Mouse (Mus musculus) bone marrow macrophage, adult 2 months (primary cell): ENCODE measurements around the gene 1700016H13Rik. TPM values are rescaled to one million over a fixed set of nuclear protein-coding genes. Genes with fewer than 3 reads are reported as not detected.
A peak's percentile ranks its signal among the peaks of the same experiment; 100 is the strongest.

Source experiments
- H3K27ac ChIP-seq: 2 replicates; pipeline ENCODE4 v1.5.1; 2012; ENCODE audit warnings: low read depth, low read length; ENCODE audit not compliant: insufficient read depth
- H3K4me1 ChIP-seq: 2 replicates; pipeline ENCODE4 v1.6.1; 2012; ENCODE audit warnings: low read length; ENCODE audit not compliant: control insufficient read depth, insufficient read depth
- H3K4me3 ChIP-seq: 2 replicates; pipeline ENCODE4 v1.5.1; 2012; ENCODE audit warnings: mild to moderate bottlenecking, low read length, moderate library complexity; ENCODE audit not compliant: insufficient read depth
- CTCF ChIP-seq: IDR thresholded peaks from 2 replicates; pipeline ENCODE4 v1.5.1; 2012; ENCODE audit warnings: low read depth, mild to moderate bottlenecking, low read length, moderate library complexity
- POLR2A ChIP-seq: IDR thresholded peaks from 2 replicates; pipeline ENCODE4 v1.6.1; 2012; ENCODE audit warnings: mild to moderate bottlenecking, low read depth, low read length, borderline replicate concordance
- polyA plus RNA-seq: library from polyadenylated mRNA; stranded (reverse); fragments of >200 nt; gene quantifications from 2 replicates; pipeline ENCODE4 v1.2.4, GENCODE M21; 2012; ENCODE audit not compliant: missing spikeins, insufficient read depth, insufficient read length

The 1700016H13Rik gene
- polyA plus RNA-seq, 1 experiment: not detected

DNA sequence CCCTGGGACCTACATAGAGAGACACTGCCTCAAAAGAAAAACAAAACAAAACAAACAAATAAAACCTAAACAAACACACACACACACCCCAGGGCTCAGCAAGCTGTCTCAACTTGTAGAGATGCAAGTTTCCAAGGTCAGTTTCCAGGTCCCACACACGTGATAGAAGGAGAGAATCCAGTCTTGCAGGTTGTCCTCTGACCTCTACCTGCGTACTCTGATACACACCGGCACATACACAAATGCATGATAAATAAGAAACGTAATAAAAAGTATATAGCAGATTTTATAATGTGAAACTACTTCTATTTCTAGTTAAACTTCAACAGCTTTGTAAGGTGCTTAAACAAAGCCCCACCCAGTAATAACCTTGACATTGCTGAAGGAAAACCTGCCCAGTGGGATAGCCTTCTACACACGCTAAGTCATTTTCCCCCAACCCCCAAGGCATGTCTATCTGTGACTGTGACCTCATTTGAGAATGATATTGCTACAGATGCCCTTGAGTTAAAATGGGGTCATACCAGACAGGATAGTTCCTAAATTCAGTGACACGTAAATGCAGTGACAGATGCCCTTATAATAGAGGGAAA lies 20.6 kb upstream of the 1700016H13Rik start:
- no peak for TF ChIP-seq CTCF
- no peak for TF ChIP-seq POLR2A
- Histone ChIP-seq H3K27ac (no peak overlapping the region), H3K4me1 (peaks cover 10% of the 10 kb centered on the region), H3K4me3 (no peak overlapping the region)

DNA sequence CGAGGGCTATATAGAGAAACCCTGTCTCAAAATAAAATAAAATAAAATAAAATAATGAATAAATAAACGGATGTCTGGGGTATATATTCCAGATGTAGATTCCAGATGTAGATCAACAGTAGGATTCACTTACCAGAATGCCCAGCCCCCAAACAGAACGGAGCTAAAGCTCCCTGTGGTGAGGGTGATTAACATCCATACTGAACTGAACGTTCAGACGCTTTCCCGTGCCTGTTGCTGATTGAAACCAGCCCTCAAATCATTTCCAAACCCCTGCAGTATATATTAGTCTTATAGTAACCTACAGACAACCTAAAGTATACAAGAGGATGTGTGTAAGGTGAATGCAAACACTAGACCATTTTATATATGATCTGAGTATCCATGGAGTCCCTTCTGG lies 18.7 kb upstream of the 1700016H13Rik start:
- Histone ChIP-seq H3K4me3 (no peak overlapping the region), H3K4me1 (peaks cover 10% of the 10 kb centered on the region), H3K27ac (no peak overlapping the region)
- TF ChIP-seq POLR2A: no peak
- TF ChIP-seq CTCF: no peak

DNA sequence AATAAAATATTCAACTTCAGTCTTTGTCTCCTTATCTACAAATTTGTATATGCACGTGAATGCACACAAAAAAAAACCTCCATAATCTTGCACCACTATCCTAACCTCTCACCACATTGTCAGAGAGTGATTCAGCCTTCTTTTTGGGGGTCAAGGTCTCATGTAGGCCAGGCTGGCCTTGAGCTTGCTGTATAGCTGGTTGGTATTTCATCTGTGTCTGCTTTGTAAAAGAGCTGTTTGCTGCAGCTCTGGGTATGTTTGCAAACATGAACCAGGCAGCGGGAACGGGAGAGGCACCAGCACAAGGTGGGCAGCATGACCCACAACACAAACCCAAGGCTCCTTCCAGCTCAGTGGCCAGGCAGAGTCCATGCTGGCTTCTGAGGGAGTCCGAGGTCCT lies 17.8 kb upstream of the 1700016H13Rik start:
- no peak overlapping the region for H3K4me3 ChIP-seq
- peaks cover 7% of the 10 kb centered on the region for H3K4me1 ChIP-seq
- TF ChIP-seq CTCF (no peak), POLR2A (no peak)
- no peak overlapping the region for H3K27ac ChIP-seq

DNA sequence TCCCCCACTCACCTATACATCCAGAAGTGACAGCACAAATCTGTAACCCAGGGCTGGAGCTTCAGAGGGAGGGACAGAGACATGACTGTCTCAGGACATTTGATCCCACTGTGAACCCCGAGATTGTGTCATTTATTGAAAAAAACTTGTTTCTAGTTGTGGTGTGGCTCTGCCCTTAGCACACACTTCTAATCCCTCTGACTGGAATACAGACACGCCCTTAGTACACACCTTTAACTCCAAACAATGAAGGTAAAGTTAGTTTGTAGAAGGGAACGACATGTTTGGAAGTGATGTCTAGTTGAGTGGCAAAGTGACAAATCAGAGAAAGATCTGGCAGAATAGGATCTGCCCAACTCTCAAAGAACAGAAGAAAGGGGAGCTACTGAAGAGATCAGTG lies 16.0 kb upstream of the 1700016H13Rik start:
- no peak for TF ChIP-seq POLR2A
- H3K27ac ChIP-seq: no peak overlapping the region
- no peaks in the 10 kb centered on the region for H3K4me1 ChIP-seq
- H3K4me3 ChIP-seq: no peak overlapping the region

DNA sequence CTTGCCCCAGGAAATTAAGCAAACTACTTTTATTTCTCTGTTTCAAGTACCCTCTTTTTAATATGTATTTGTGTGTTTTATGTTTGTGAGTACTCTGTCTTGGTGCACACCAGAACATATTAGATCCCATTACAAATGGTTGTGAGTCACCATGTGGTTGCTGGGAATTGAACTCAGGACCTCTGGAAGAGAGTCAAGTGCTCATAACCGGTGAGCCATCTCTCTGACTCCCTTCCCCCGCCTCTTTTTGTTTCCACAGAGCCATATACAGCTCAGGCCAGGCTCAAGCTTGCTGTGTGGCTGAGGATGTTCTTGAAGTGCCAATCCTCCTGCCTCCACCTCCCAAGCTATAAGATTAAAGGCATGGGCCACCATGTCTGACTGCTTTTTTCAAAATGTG lies 10.1 kb upstream of the 1700016H13Rik start:
- no peak overlapping the region for H3K27ac ChIP-seq
- no peaks in the 10 kb centered on the region for H3K4me1 ChIP-seq
- no peak for TF ChIP-seq POLR2A
- no peak for TF ChIP-seq CTCF
- no peak overlapping the region for H3K4me3 ChIP-seq

DNA sequence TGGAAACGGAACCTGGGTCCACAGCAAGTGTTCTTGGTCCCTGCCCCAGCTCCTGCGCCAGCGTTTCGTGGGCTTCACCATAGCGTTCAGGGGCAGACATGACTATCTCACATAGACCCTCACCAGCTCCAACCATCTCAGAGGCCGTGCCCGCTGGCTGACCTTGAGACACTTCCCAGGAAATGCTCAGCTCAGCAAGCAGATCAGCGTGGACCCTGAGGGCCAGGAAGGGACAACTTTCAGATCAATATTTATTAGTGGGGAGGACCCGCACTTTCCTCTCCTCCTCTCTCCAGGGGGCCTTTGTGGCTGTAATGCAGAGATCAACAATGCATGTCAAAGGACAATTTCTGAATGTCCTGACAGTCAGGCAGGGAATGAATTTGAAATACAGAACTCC lies 9.1 kb upstream of the 1700016H13Rik start:
- no peak for TF ChIP-seq CTCF
- TF ChIP-seq POLR2A: no peak
- Histone ChIP-seq H3K4me3 (no peak overlapping the region), H3K27ac (no peak overlapping the region), H3K4me1 (no peaks in the 10 kb centered on the region)

DNA sequence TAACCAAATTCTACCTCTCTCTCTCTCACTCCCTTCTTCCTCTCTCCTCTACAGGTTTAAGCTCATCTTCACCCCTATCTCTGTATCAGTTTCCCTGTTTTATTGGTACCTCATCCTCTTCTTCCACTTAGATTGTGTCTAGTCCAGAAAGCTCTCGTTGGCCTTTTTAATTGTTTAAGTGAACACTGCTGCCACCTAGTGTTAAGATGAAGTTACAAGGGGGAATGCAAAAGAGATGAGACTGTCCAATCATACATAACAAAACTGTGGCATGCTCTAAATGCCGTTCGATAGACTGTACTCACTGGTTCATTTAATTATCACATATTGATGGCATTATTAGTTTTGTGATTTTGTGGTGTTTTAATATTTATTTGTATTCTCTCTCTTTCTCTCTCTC lies 3.8 kb upstream of the 1700016H13Rik start:
- H3K4me3 ChIP-seq: no peak overlapping the region
- no peak overlapping the region for H3K27ac ChIP-seq
- no peaks in the 10 kb centered on the region for H3K4me1 ChIP-seq
- TF ChIP-seq CTCF (no peak), POLR2A (no peak)

DNA sequence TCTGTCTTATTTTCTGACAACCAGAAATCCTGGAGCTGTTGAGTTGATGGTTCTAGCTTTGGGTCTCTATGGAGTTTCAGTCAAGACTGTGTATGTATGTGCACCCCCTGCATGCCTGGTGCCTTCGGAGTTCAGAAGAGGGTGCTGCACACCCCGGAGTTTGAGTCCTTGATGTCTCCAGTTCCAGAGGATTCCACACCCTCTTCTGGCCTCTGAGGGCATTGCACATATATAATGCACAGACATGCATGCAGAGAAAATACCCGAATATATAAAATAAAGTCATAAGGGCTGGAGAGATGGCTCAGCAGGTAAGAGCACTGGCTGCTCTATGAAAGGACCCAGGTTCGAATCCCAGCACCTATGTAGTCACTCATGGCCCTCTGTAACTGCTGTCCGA lies 3.1 kb upstream of the 1700016H13Rik start:
- no peaks in the 10 kb centered on the region for H3K4me1 ChIP-seq
- H3K4me3 ChIP-seq: no peak overlapping the region
- 0 out of 2 replicates have a peak, but pooled peaks have one; percentile 7 for TF ChIP-seq CTCF
- TF ChIP-seq POLR2A: no peak
- H3K27ac ChIP-seq: no peak overlapping the region

DNA sequence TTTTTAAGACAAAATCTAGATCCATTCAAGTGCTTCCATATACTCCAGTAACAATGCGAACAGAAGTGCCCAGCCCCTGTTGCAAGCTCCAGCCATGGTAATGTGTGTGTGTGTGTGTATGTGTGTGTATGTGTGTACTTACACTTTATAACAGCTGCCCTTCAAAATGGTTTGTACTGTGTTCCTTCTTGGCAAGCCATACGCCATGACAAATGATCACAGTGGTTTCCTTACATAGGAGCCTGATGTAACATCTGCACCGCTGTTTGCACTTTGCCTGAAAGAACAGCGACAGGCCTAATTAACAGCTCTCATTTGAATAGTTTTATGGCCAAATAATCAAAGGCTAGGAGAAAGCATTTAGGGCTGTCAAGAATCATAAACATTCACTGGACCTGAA lies 1.0 kb downstream of the 1700016H13Rik start:
- Histone ChIP-seq H3K27ac (no peak overlapping the region), H3K4me3 (no peak overlapping the region), H3K4me1 (no peaks in the 10 kb centered on the region)
- TF ChIP-seq POLR2A (no peak), CTCF (no peak)

DNA sequence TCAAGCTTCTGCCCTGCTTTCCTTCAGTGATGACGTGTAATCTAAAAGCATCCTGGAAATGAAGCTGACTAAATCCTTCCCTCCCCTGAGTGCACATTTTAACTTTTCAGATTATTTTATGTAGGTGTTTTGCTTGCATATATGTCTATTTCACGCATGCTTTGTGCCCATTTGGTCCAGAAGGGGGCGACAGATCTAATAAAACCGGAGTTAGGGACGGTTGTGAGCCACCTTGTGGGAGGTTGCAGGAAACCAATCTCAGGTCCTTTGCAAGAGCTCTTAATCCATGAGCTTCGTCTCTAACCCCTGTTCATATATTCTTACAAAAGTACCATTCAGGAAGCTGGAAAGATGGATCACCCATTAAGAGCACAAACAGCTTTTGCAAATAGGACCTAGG lies 1.6 kb downstream of the 1700016H13Rik start:
- H3K4me1 ChIP-seq: no peaks in the 10 kb centered on the region

DNA sequence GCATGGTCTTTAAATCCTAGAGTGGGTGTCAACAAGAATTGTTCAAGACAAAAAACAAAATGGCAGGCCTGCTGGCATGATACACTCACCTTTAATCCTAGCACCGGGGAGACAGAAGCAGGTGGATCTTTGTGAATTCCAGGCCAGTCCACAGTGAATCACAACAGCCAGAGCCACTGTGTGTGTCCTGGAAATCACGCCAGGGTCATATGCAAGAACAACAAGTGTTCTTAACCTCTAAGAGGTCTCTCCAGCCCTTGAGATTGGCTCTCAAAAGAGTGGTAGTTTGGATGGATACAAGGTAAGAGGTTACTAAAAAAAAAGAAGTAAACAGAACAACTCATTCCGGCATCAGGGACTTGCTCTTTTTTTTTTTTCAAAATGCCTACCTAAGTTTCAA lies 8.5 kb downstream of the 1700016H13Rik start:
- no peak overlapping the region for H3K27ac ChIP-seq
- TF ChIP-seq POLR2A (no peak), CTCF (no peak)
- H3K4me1 ChIP-seq: peaks cover 34% of the 10 kb centered on the region
- H3K4me3 ChIP-seq: no peak overlapping the region

More for the DNA sequence above, 1.6 kb downstream of the 1700016H13Rik start:
- TF ChIP-seq POLR2A: no peak
- TF ChIP-seq CTCF: peak; percentile 52; the same call in 1 of the 2 replicates
- Histone ChIP-seq H3K27ac (no peak overlapping the region), H3K4me3 (no peak overlapping the region)
